Comparison of ENCODE assay signal across 9 mouse cellular contexts in the genomic region with DNA sequence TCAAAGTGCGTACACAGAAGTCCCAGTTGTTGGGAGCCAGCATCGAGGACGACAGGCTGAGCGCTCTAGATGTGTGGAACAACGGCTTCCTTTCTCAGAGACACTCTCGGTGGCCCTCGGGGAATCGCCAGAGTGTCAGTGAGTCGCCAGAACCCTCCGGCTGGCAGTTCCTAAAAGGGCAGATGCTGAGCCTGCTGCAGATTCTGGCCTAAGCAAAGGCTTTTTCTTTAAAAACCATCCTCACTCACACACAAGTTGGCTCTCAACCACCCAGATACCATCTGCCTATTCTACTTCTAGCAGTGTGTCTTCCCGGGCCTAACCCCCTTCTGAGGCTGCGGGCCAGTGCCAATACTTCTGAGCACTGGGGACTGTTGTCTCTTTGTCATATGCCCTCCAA. TPM values are rescaled to one million over a fixed set of nuclear protein-coding genes. Genes with fewer than 3 reads are reported as not detected.
DNase-seq lines count a peak whose midpoint lies in the region; ATAC-seq and TF ChIP-seq lines count a peak whose summit lies in the region.
"Had no signal": no experiment of that assay in that cellular context is flagged by ENCODE, and none has a peak within 500 bp of the region (broad histone marks: within the 10 kb centered on the region; RNA-seq: fewer than 3 reads in every experiment).

No protein-coding gene starts in this region.

- H3K9me3 ChIP-seq in hindbrain, postnatal 0 days (ENCODE audit: low read length) = no peaks in the 10 kb centered on the region
- no peaks in the 10 kb centered on the region for H3K9me3 ChIP-seq in midbrain, embryonic 11.5 days (ENCODE audit: control insufficient read depth, low read length)

- no peak for TF ChIP-seq POLR2A in brain, embryonic 14.5 days (IDR thresholded peaks at IDR 0.05; ENCODE audit: borderline replicate concordance, extremely low read depth, insufficient read depth, insufficient read length, poor library complexity, severe bottlenecking)

- H3K4me2 ChIP-seq in hindbrain, postnatal 0 days (ENCODE audit: low read depth, low read length) = peak overlapping the region; percentile 16; the same call in 1 of the 2 replicates
- no peak overlapping the region for H3K4me2 ChIP-seq in midbrain, embryonic 11.5 days

- H3K4me3 ChIP-seq in hindbrain, postnatal 0 days (ENCODE audit: low read length) = no peak overlapping the region
- no peak overlapping the region for H3K4me3 ChIP-seq in midbrain, embryonic 11.5 days (ENCODE audit: low read depth, low read length)
- H3K4me3 ChIP-seq: heart, adult 2 months had no signal

- peaks cover 4% of the 10 kb centered on the region; the same call in 1 of the 2 replicates for H3K36me3 ChIP-seq in hindbrain, postnatal 0 days (ENCODE audit: insufficient read depth, low read length)
- peaks cover 3% of the 10 kb centered on the region for H3K36me3 ChIP-seq in midbrain, embryonic 11.5 days (ENCODE audit: control insufficient read depth, insufficient read depth, low read length)

- 27% methylated on average over 12 of the region's 12 CpGs for WGBS in hindbrain, postnatal 0 days
- 58% methylated on average over 12 of the region's 12 CpGs for WGBS in midbrain, embryonic 11.5 days

- no peak for TF ChIP-seq CTCF in brain, embryonic 14.5 days (IDR thresholded peaks at IDR 0.05; ENCODE audit: borderline replicate concordance, extremely low read depth, insufficient read depth, insufficient read length)
- no peak for TF ChIP-seq CTCF in hindbrain, postnatal 0 days (IDR thresholded peaks at IDR 0.05; ENCODE audit: low read depth)

- DNase-seq in brain, embryonic 14.5 days (ENCODE audit: low read depth) = peak; percentile 70
- DNase-seq in cerebellum, postnatal 14 days = peak; percentile 60 to 67
- DNase-seq in hindbrain, postnatal 0 days (ENCODE audit: low spot score) = peak; percentile 60
- no peak for DNase-seq in midbrain, embryonic 11.5 days (ENCODE audit: low spot score, missing footprints)
- no peak for DNase-seq in kidney, adult 18-20 months
- no peak for DNase-seq in gastrocnemius, adult 18-20 months (ENCODE audit: low spot score)
- DNase-seq in spleen, postnatal 4 days (ENCODE audit: low spot score in 2 of 2) = no peak
- no peak for DNase-seq in spleen, adult 12 weeks (ENCODE audit: low spot score)
- DNase-seq: heart, adult 2 months had no signal

- peak; percentile 72 for ATAC-seq in hindbrain, postnatal 0 days
- ATAC-seq in midbrain, embryonic 11.5 days (ENCODE audit: low FRiP score) = peak; percentile 26; the same call in 1 of the 2 replicates

- H3K27me3 ChIP-seq in hindbrain, postnatal 0 days (ENCODE audit: insufficient read depth, low read length) = no peaks in the 10 kb centered on the region
- no peaks in the 10 kb centered on the region for H3K27me3 ChIP-seq in midbrain, embryonic 11.5 days (ENCODE audit: control insufficient read depth, insufficient read depth, low read length)

- no peak overlapping the region for H3K9ac ChIP-seq in hindbrain, postnatal 0 days (replicated peaks; ENCODE audit: low read length)
- no peak overlapping the region for H3K9ac ChIP-seq in midbrain, embryonic 11.5 days (ENCODE audit: low read length)

- peaks cover 11% of the 10 kb centered on the region; the same call in 1 of the 2 replicates for H3K4me1 ChIP-seq in hindbrain, postnatal 0 days (ENCODE audit: insufficient read depth, low read length)
- peaks cover 34% of the 10 kb centered on the region for H3K4me1 ChIP-seq in midbrain, embryonic 11.5 days (ENCODE audit: control insufficient read depth, insufficient read depth, low read length)

- 0 out of 2 replicates have a peak overlapping the region, but pooled peaks have one; percentile 21 for H3K27ac ChIP-seq in hindbrain, postnatal 0 days
- H3K27ac ChIP-seq in midbrain, embryonic 11.5 days (ENCODE audit: low read depth, low read length) = no peak overlapping the region; the same call in 1 of the 2 replicates
- H3K27ac ChIP-seq: heart, adult 2 months had no signal

RNA-seq across cellular contexts. Expression of gene Uck2, which starts 45.2 kb away (rescaled TPM):
- 37.8 and 53.1 TPM in 2 replicates for polyA plus RNA-seq in brain, embryonic 14.5 days (2012; rRNA removed)
- 71.8 and 91.3 TPM in 2 replicates for total RNA-seq in hindbrain, postnatal 0 days (2014; rRNA removed)
- polyA plus RNA-seq in hindbrain, postnatal 0 days (2015; fragmentation: Nextera tagmentation; extraction: Ambion mirVana) = 40.1 and 44.7 TPM in 2 replicates
- polyA plus RNA-seq in midbrain, embryonic 11.5 days (2014; fragmentation: Nextera tagmentation; extraction: Ambion mirVana) = 110 and 113 TPM in 2 replicates
- total RNA-seq in gastrocnemius, adult 18-20 months (2021) = 10 to 100 TPM; 14.9 to 17.8 TPM

Comparison
In these comparisons a context has a peak if more than half of its experiments do, and no peak if none do; other contexts are left out.
1. DNase-seq: peak in brain, embryonic 14.5 days (single experiment), cerebellum, postnatal 14 days (2 of 2) and hindbrain, postnatal 0 days (single experiment); none in midbrain, embryonic 11.5 days (single experiment), kidney, adult 18-20 months (single experiment), gastrocnemius, adult 18-20 months (single experiment), spleen, postnatal 4 days (0 of 2) and spleen, adult 12 weeks (single experiment).